Mouse (Mus musculus) ES-Bruce4 (cell line): ENCODE results near the gene Ulk4.

Source experiments
- CTCF ChIP-seq: IDR thresholded peaks from one replicate; pipeline ENCODE4 v1.8.1; 2011; ENCODE audit warnings: low read depth, low read length
- EP300 ChIP-seq: IDR thresholded peaks from 2 replicates; pipeline ENCODE4 v1.6.1; 2011; ENCODE audit warnings: low read depth, low read length; ENCODE audit not compliant: insufficient read depth
- POLR2A ChIP-seq: IDR thresholded peaks from one replicate; pipeline ENCODE4 v1.8.1; 2011; ENCODE audit warnings: low read length; ENCODE audit not compliant: insufficient read depth

- TF ChIP-seq POLR2A (no peak), EP300 (no peak), CTCF (no peak)
Measured at GRCm38 (mm10) chr9:120958051-120958450, 318.9 kb downstream of the Ulk4 start.
